Mouse (Mus musculus): ENCODE data around the gene Cap1. TPM values are rescaled to one million over a fixed set of nuclear protein-coding genes. Genes with fewer than 3 reads are reported as not detected.

Gene Cap1
- polyA plus RNA-seq, 1 experiment: 54.1 TPM

DNA sequence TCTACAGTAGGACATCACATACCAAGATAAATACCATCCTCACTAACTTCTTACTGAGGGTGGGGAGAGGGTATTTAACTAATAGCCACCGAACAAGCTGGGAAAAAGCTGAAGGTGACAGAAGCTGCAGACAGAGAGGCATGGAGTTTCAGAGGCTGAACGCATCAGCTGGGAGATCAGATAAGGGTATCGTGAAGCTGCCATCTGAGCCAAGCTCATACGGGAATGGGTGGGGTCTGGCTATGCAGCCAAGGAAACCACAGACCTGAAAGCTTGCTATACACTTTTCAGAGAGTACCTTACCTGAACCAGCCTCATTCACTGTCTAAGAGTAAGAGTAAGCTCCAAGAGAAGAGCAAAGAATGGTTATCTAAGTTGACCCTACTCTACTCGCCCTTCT is 12.9 kb downstream of the Cap1 start:
- H3K4me1 ChIP-seq (ENCODE audit: control insufficient read depth, insufficient read depth, insufficient read length, low read length): no peaks in the 10 kb centered on the region; the same call in 1 of the 2 replicates
- H3K27ac ChIP-seq (replicated peaks; ENCODE audit: low read depth, low read length): no peak overlapping the region
- no peak overlapping the region for H3K4me3 ChIP-seq (ENCODE audit: insufficient read depth, low read depth, low read length)

- Histone ChIP-seq H3K4me1 (ENCODE audit: control insufficient read depth, insufficient read depth, insufficient read length, low read length) (no peaks in the 10 kb centered on the region; the same call in 1 of the 2 replicates), H3K4me3 (ENCODE audit: insufficient read depth, low read depth, low read length) (no peak overlapping the region), H3K27ac (replicated peaks; ENCODE audit: low read depth, low read length) (no peak overlapping the region; the same call in 1 of the 2 replicates)
These were observed 13.9 kb downstream of the Cap1 start for GRCm38 (mm10) chr4:122871989-122872388.

DNA sequence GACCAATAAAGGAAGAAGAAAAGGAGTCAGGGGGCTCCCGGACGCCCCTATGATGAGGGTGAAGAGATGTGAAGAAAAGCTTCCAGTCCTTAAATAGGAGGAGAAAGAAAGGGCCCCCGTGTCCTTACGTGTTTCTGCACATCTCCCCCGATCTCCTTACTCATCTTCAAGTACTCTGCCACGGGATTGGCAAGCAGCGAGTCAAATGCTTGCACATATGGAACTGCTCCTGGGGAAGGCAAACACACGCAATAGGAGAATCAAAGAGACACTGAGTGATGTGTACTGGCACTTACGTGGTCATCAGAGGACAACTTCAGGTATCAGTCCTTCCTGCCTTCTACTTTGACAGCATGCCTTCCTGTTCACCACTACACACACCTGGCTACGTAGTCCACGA is 14.6 kb downstream of the Cap1 start:
- Histone ChIP-seq H3K27ac (replicated peaks; ENCODE audit: low read depth, low read length) (0 out of 2 replicates have a peak overlapping the region, but pooled peaks have one; percentile 11), H3K4me1 (ENCODE audit: control insufficient read depth, insufficient read depth, insufficient read length, low read length) (no peaks in the 10 kb centered on the region; the same call in 1 of the 2 replicates), H3K4me3 (ENCODE audit: insufficient read depth, low read depth, low read length) (no peak overlapping the region)

- Histone ChIP-seq H3K4me3 (ENCODE audit: insufficient read depth, low read depth, low read length) (no peak overlapping the region), H3K4me1 (ENCODE audit: control insufficient read depth, insufficient read depth, insufficient read length, low read length) (no peaks in the 10 kb centered on the region; the same call in 1 of the 2 replicates), H3K27ac (replicated peaks; ENCODE audit: low read depth, low read length) (no peak overlapping the region)
These were observed 15.1 kb downstream of the Cap1 start for GRCm38 (mm10) chr4:122870741-122871140.

GRCm38 (mm10) chr4:122870027-122870426 is 15.8 kb downstream of the Cap1 start:
- no peak overlapping the region for H3K27ac ChIP-seq (replicated peaks; ENCODE audit: low read depth, low read length)
- no peak overlapping the region for H3K4me3 ChIP-seq (ENCODE audit: insufficient read depth, low read depth, low read length)
- H3K4me1 ChIP-seq (ENCODE audit: control insufficient read depth, insufficient read depth, insufficient read length, low read length): no peaks in the 10 kb centered on the region; the same call in 1 of the 2 replicates

GRCm38 (mm10) chr4:122868041-122868440 is 17.8 kb downstream of the Cap1 start:
- H3K4me1 ChIP-seq (ENCODE audit: control insufficient read depth, insufficient read depth, insufficient read length, low read length): no peaks in the 10 kb centered on the region; the same call in 1 of the 2 replicates
- H3K27ac ChIP-seq (replicated peaks; ENCODE audit: low read depth, low read length): no peak overlapping the region
- no peak overlapping the region for H3K4me3 ChIP-seq (ENCODE audit: insufficient read depth, low read depth, low read length)

DNA sequence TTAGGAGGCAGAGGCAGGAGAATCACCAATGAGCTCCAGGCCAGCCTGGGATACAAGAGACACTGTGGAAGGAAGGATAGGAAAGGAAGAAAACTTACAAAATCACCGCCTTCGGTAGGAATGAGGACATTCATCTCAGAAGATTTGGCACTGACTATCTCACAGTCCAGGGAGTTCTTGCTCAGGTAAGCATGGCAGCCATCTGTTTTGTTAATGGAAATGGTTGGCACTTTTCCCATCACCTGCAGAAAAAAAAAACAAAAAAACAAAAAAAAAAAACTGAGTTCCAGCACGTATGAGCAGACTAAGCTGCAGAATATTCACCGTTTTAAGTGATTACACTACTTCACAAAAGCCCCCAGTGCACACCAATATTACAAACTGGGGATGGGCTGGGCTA is 24.0 kb downstream of the Cap1 start:
- H3K4me3 ChIP-seq (ENCODE audit: insufficient read depth, low read depth, low read length): no peak overlapping the region
- no peak overlapping the region for H3K27ac ChIP-seq (replicated peaks; ENCODE audit: low read depth, low read length)
- H3K4me1 ChIP-seq (ENCODE audit: control insufficient read depth, insufficient read depth, insufficient read length, low read length): no peaks in the 10 kb centered on the region

DNA sequence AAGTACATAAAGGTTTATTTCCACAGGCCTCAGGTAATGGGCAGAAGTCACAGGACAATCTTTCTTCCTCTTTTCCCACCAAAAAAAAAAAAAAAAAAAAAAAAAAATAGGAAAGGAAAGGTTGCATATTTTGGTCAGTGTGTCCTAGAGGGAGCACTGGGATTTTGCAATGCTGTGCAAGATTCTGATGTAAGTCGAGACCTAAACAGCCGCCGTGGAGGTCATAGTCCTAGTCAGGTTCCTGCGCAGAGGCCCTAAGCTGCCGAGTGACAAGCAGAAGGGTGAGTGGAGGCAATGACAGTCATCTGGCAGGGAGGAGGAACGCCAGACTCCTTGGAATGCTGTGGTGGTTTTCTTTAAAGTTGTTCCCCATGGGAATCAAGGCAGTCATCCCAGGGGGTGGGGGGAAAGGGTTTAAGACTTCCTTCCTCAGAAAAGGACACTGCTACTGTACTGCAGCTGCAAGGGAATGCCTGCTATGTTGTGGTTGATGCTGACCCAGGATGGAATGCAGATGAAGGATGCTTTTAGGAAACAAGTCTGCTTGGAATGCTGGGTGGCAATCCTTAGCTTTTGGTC is 26.7 kb downstream of the Cap1 start:
- no peaks in the 10 kb centered on the region for H3K4me1 ChIP-seq (ENCODE audit: control insufficient read depth, insufficient read depth, insufficient read length, low read length)
- no peak overlapping the region for H3K27ac ChIP-seq (replicated peaks; ENCODE audit: low read depth, low read length)
- no peak overlapping the region for H3K4me3 ChIP-seq (ENCODE audit: insufficient read depth, low read depth, low read length)

DNA sequence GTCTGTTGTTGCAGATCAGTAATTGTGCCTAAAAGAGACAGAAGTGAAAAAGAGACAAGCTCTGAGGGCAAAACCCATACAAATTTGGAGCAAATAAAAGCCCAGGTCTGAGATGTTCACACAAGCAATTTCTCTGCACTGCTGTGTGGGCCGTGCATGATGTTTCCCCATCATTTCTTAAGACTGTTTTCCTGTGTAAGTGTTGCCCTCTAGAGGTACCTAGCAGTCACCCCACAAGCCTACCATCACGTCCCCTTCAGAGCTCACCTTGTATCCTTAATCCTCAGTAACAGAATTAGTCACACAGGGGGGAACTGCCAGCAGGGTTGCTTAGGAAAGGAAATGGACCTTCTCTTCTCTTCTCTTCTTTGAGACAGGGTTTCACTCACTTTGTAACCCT is 27.9 kb downstream of the Cap1 start:
- Histone ChIP-seq H3K27ac (replicated peaks; ENCODE audit: low read depth, low read length) (no peak overlapping the region), H3K4me1 (ENCODE audit: control insufficient read depth, insufficient read depth, insufficient read length, low read length) (no peaks in the 10 kb centered on the region), H3K4me3 (ENCODE audit: insufficient read depth, low read depth, low read length) (no peak overlapping the region)

DNA sequence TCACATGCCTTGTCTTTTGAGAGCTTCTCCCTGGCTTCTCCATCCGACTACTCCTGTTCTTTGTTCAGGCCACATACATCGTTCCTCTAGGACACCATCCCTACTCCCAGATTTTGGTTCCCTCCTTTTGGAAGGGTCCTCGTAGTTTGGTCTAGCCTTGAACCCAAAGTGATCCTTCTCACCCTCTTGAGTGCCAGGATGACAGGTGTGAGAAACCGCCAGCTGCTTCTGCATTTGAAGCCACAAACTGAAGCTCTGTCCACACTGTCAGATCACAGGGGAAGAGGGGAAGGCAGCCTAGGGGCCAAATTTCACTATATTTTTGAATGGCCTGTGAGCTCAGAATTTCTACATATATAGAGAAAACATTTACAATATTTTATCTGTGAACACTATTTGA is 31.1 kb downstream of the Cap1 start:
- Histone ChIP-seq H3K4me3 (ENCODE audit: insufficient read depth, low read depth, low read length) (no peak overlapping the region), H3K4me1 (ENCODE audit: control insufficient read depth, insufficient read depth, insufficient read length, low read length) (no peaks in the 10 kb centered on the region), H3K27ac (replicated peaks; ENCODE audit: low read depth, low read length) (no peak overlapping the region)

GRCm38 (mm10) chr4:122853691-122854090 is 32.2 kb downstream of the Cap1 start:
- Histone ChIP-seq H3K4me3 (ENCODE audit: insufficient read depth, low read depth, low read length) (no peak overlapping the region), H3K27ac (replicated peaks; ENCODE audit: low read depth, low read length) (peak overlapping the region; percentile 35; the same call in 1 of the 2 replicates), H3K4me1 (ENCODE audit: control insufficient read depth, insufficient read depth, insufficient read length, low read length) (no peaks in the 10 kb centered on the region)

DNA sequence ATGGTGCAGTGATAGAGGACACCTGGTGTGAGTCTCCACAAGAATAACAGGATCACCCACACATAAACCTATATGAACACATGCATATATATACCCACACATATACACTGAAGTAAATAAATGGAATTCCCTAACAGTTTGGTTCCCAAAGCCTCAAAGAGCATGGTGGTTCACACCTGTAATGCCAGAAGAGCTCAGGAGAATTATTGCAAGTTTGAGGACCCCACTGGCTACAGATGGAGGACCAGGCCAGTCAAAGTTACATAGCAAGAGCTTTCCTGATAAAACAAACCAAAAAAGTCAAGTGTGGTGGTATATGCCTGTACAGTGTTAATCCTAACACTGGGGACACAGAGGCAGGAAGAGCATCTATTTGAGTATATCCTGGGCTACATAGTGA is 34.3 kb downstream of the Cap1 start:
- no peak overlapping the region for H3K27ac ChIP-seq (replicated peaks; ENCODE audit: low read depth, low read length)
- peaks cover 4% of the 10 kb centered on the region for H3K4me1 ChIP-seq (ENCODE audit: control insufficient read depth, insufficient read depth, insufficient read length, low read length)
- no peak overlapping the region for H3K4me3 ChIP-seq (ENCODE audit: insufficient read depth, low read depth, low read length)

DNA sequence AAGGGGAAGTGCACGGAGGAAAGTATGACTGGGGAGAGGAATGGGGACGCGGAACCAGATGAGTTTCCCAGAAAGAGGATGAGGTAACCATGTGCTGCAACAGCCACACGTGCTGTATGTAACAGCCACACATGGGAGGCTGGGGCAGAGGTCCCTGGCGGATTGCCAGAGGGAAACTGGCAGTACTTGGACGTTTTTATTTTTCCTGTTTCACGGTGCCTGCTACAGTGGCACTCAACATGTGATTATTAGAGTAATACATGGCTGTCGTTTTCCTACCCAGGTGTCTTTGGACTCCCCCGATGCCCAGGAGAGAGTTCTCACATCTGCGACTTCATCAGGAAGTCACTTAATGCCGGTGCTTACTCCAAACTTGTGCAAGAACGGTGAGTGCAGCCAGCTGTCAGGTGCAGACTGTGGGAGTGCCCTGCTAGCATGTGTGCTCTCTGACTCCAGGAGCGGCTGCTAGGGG is 37.7 kb downstream of the Cap1 start:
- Histone ChIP-seq H3K27ac (replicated peaks; ENCODE audit: low read depth, low read length) (0 out of 2 replicates have a peak overlapping the region, but pooled peaks have one; percentile 17), H3K4me1 (ENCODE audit: control insufficient read depth, insufficient read depth, insufficient read length, low read length) (peaks cover 4% of the 10 kb centered on the region), H3K4me3 (ENCODE audit: insufficient read depth, low read depth, low read length) (no peak overlapping the region)

GRCm38 (mm10) chr4:122838416-122838815 is 47.4 kb downstream of the Cap1 start:
- no peak overlapping the region for H3K4me3 ChIP-seq (ENCODE audit: insufficient read depth, low read depth, low read length)

GRCm38 (mm10) chr4:122837994-122838393 is 47.9 kb downstream of the Cap1 start:
- H3K27ac ChIP-seq (replicated peaks; ENCODE audit: low read depth, low read length): no peak overlapping the region
- peaks cover 8% of the 10 kb centered on the region; the same call in 1 of the 2 replicates for H3K4me1 ChIP-seq (ENCODE audit: control insufficient read depth, insufficient read depth, insufficient read length, low read length)
- H3K4me3 ChIP-seq (ENCODE audit: insufficient read depth, low read depth, low read length): no peak overlapping the region

More at GRCm38 (mm10) chr4:122838416-122838815, 47.4 kb downstream of the Cap1 start:
- Histone ChIP-seq H3K27ac (replicated peaks; ENCODE audit: low read depth, low read length) (no peak overlapping the region), H3K4me1 (ENCODE audit: control insufficient read depth, insufficient read depth, insufficient read length, low read length) (peaks cover 8% of the 10 kb centered on the region; the same call in 1 of the 2 replicates)

- Histone ChIP-seq H3K4me3 (ENCODE audit: insufficient read depth, low read depth, low read length) (no peak overlapping the region), H3K4me1 (ENCODE audit: control insufficient read depth, insufficient read depth, insufficient read length, low read length) (peaks cover 8% of the 10 kb centered on the region; the same call in 1 of the 2 replicates), H3K27ac (replicated peaks; ENCODE audit: low read depth, low read length) (no peak overlapping the region)
These were observed 48.6 kb downstream of the Cap1 start for GRCm38 (mm10) chr4:122837180-122837730.

Data from brown adipose tissue, adult 24 weeks (tissue).